Comparison of ENCODE assay signal across 12 mouse cellular contexts in the genomic region with DNA sequence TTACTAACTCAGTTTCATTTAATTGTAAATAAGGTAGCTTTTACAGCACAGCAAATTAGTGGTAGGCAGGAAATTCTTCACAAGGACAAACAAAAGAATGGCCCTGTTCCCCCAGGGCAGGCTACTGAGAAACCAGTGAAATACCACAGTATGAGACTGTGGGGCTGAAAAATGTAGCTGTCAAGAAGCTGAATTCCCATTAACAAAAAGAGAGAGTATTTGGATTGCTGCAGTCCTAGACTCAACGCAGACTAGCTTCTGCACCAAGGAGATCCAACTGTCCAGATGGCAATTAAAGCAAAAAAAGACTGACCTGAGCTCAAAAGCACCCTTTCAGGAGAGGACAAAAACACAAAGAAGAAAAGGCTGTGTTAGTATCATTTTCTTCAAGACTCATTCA.
DNase-seq lines count a peak whose midpoint lies in the region; ATAC-seq and TF ChIP-seq lines count a peak whose summit lies in the region.
"Had no signal": no experiment of that assay in that cellular context is flagged by ENCODE, and none has a peak within 500 bp of the region (broad histone marks: within the 10 kb centered on the region; RNA-seq: fewer than 3 reads in every experiment).

No protein-coding gene starts in this region.

- no peak for TF ChIP-seq CTCF in brain, embryonic 14.5 days (IDR thresholded peaks at IDR 0.05; ENCODE audit: borderline replicate concordance, extremely low read depth, insufficient read depth, insufficient read length)
- TF ChIP-seq CTCF in stomach, postnatal 0 days (IDR thresholded peaks at IDR 0.05; ENCODE audit: low read depth): no peak

- no peaks in the 10 kb centered on the region for H3K36me3 ChIP-seq in forebrain, embryonic 13.5 days (ENCODE audit: poor library complexity, severe bottlenecking)
- no peaks in the 10 kb centered on the region for H3K36me3 ChIP-seq in stomach, postnatal 0 days (ENCODE audit: control insufficient read depth, insufficient read depth, low read length)
- H3K36me3 ChIP-seq: heart, embryonic 12.5 days had no signal

- intact Hi-C loops in heart, postnatal 25 days (cut with DNase I): no loop called here
- intact Hi-C loops in gastrocnemius, postnatal 14 days (cut with DNase I; ENCODE audit: low total_unique reads): no loop called here

- H3K4me3 ChIP-seq in forebrain, embryonic 13.5 days: no peak overlapping the region
- no peak overlapping the region for H3K4me3 ChIP-seq in stomach, postnatal 0 days (ENCODE audit: low read depth, low read length)
- H3K4me3 ChIP-seq: heart, embryonic 12.5 days had no signal

- peak; percentile 78 for ATAC-seq in forebrain, embryonic 13.5 days
- ATAC-seq in stomach, postnatal 0 days (ENCODE audit: low FRiP score, low TSS enrichment): no peak

- TF ChIP-seq POLR2A in brain, embryonic 14.5 days (IDR thresholded peaks at IDR 0.05; ENCODE audit: borderline replicate concordance, extremely low read depth, insufficient read depth, insufficient read length, poor library complexity, severe bottlenecking): no peak

- no peak overlapping the region for H3K9ac ChIP-seq in forebrain, embryonic 13.5 days
- H3K9ac ChIP-seq in stomach, postnatal 0 days (ENCODE audit: low read length): no peak overlapping the region
- H3K9ac ChIP-seq: heart, embryonic 12.5 days had no signal

- H3K27ac ChIP-seq in forebrain, embryonic 13.5 days: no peak overlapping the region
- no peak overlapping the region for H3K27ac ChIP-seq in stomach, postnatal 0 days (replicated peaks)

- 4% methylated on average over 1 of the region's 1 CpGs for WGBS in forebrain, embryonic 13.5 days
- WGBS in stomach, postnatal 0 days: 19% methylated on average over 1 of the region's 1 CpGs

- peaks cover 9% of the 10 kb centered on the region for H3K4me1 ChIP-seq in forebrain, embryonic 13.5 days
- no peaks in the 10 kb centered on the region for H3K4me1 ChIP-seq in stomach, postnatal 0 days (replicated peaks; ENCODE audit: control insufficient read depth, insufficient read depth)
- H3K4me1 ChIP-seq: heart, embryonic 12.5 days had no signal

- no peak for TF ChIP-seq EP300 in stomach, postnatal 0 days (optimal IDR thresholded peaks at IDR 0.05)

- no peaks in the 10 kb centered on the region; the same call in 1 of the 2 replicates for H3K9me3 ChIP-seq in forebrain, embryonic 13.5 days (replicated peaks)
- no peaks in the 10 kb centered on the region for H3K9me3 ChIP-seq in stomach, postnatal 0 days (ENCODE audit: control insufficient read depth, low read length)
- H3K9me3 ChIP-seq: heart, embryonic 12.5 days had no signal

- peak; percentile 88 for DNase-seq in Muller cell, postnatal 12 days (ENCODE audit: inconsistent ontology term)
- peak; percentile 78 for DNase-seq in brain, embryonic 14.5 days (ENCODE audit: low read depth)
- peak; percentile 47 for DNase-seq in mesoderm, embryonic 11.5 days (ENCODE audit: low read depth, low spot score)
- DNase-seq in heart, postnatal 25 days (ENCODE audit: low spot score): no peak
- DNase-seq in stomach, postnatal 0 days (ENCODE audit: low spot score): no peak
- DNase-seq in gastrocnemius, postnatal 14 days: no peak
- DNase-seq: adrenal gland, postnatal 14 days; layer of hippocampus, adult 9-11 months; lung, postnatal 10 days; right cerebral cortex, postnatal 4 days had no signal

- H3K4me2 ChIP-seq in forebrain, embryonic 13.5 days: no peak overlapping the region
- no peak overlapping the region for H3K4me2 ChIP-seq in stomach, postnatal 0 days (replicated peaks; ENCODE audit: low read depth)
- H3K4me2 ChIP-seq: heart, embryonic 12.5 days had no signal

- H3K27me3 ChIP-seq in forebrain, embryonic 13.5 days: no peaks in the 10 kb centered on the region
- H3K27me3 ChIP-seq in stomach, postnatal 0 days (ENCODE audit: control insufficient read depth, insufficient read depth, low read length): no peaks in the 10 kb centered on the region
- H3K27me3 ChIP-seq: heart, embryonic 12.5 days had no signal

Comparison
In these comparisons a context has a peak if more than half of its experiments do, and no peak if none do; other contexts are left out.
1. DNase-seq: peak in Muller cell, postnatal 12 days (single experiment), brain, embryonic 14.5 days (single experiment) and mesoderm, embryonic 11.5 days (single experiment); none in heart, postnatal 25 days (single experiment), stomach, postnatal 0 days (single experiment) and gastrocnemius, postnatal 14 days (single experiment).